Comparison of ENCODE assay signal across 15 mouse cellular contexts in the genomic region with DNA sequence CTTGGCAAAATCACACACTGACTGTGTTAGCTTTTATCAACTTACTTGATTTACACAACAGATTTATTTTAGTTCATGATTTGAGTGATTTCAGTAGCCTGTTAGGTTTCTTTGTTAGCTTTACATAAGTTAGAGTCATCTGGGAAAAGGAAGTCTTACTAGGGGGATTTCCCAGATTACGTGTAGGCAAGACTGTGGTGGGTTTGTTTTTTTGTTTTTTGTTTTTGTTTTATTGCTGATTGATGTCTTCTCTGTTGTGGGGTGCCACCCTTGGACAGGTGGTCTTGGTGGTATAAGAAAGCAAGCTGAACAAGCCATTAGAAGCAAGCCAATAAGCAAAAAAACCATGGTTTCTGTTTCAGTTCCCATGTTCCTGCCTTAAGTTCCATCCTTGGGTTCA.
"Had no signal": no experiment of that assay in that cellular context is flagged by ENCODE, and none has a peak within 500 bp of the region (broad histone marks: within the 10 kb centered on the region; RNA-seq: fewer than 3 reads in every experiment).

No protein-coding gene starts in this region.

- H3K9me3 ChIP-seq: limb, embryonic 10.5 days; liver, embryonic 13.5 days; lung, embryonic 15.5 days; neural tube, embryonic 15.5 days had no signal

- H3K27ac ChIP-seq: kidney, embryonic 15.5 days; left cerebral cortex, adult 2 months; limb, embryonic 10.5 days; liver, embryonic 13.5 days; lung, embryonic 15.5 days; midbrain, embryonic 10.5 days; neural tube, embryonic 15.5 days had no signal

- H3K4me1 ChIP-seq: kidney, embryonic 15.5 days; limb, embryonic 10.5 days; liver, embryonic 13.5 days; lung, embryonic 15.5 days; midbrain, embryonic 10.5 days; neural tube, embryonic 15.5 days had no signal

- DNase-seq: kidney, postnatal 25 days; liver, embryonic 13.5 days; liver, postnatal 0 days; midbrain, embryonic 14.5 days; right cerebral cortex, adult 18-20 months; right cerebral cortex, postnatal 25 days; thymus, adult 18-20 months; thymus, postnatal 14 days had no signal

- H3K9ac ChIP-seq: kidney, embryonic 15.5 days; liver, embryonic 13.5 days; liver, postnatal 0 days; lung, embryonic 15.5 days; neural tube, embryonic 15.5 days had no signal

- H3K4me3 ChIP-seq: kidney, embryonic 15.5 days; left cerebral cortex, adult 2 months; limb, embryonic 10.5 days; liver, embryonic 13.5 days; lung, embryonic 15.5 days; midbrain, embryonic 10.5 days; myocyte; neural tube, embryonic 15.5 days had no signal

- H3K4me2 ChIP-seq: kidney, embryonic 15.5 days; liver, embryonic 13.5 days; lung, embryonic 15.5 days; neural tube, embryonic 15.5 days had no signal

- H3K36me3 ChIP-seq: liver, embryonic 13.5 days had no signal

- ATAC-seq: liver, postnatal 0 days had no signal

- H3K27me3 ChIP-seq: kidney, embryonic 15.5 days; liver, embryonic 13.5 days; lung, embryonic 15.5 days; neural tube, embryonic 15.5 days had no signal
